Mouse (Mus musculus) hindbrain, embryonic 16.5 days (tissue): ENCODE measurements around the gene Flrt3. TPM values are rescaled to one million over a fixed set of nuclear protein-coding genes. Genes with fewer than 3 reads are reported as not detected.

ENCODE experiments used
- ATAC-seq: fragments of 200-750 bp; cut with Nextera tagmentation; 2 replicates; pipeline ENCODE4 v1.8.0; 2017; ENCODE audit warnings: moderate TSS enrichment, moderate library complexity
- H3K27ac ChIP-seq: fragments of 300-500 bp; sonication (generic); 2 replicates; pipeline ENCODE4 v1.5.1; 2014; ENCODE audit warnings: low read depth, mild to moderate bottlenecking, control low read depth, low read length, moderate library complexity
- H3K27me3 ChIP-seq: fragments of 300-500 bp; sonication (generic); replicated peaks from 2 replicates; pipeline ENCODE4 v1.6.1; 2014; ENCODE audit warnings: low read length; ENCODE audit not compliant: control insufficient read depth, insufficient read depth
- H3K36me3 ChIP-seq: fragments of 300-500 bp; sonication (generic); 2 replicates; pipeline ENCODE4 v1.6.1; 2014; ENCODE audit warnings: mild to moderate bottlenecking, low read length, moderate library complexity, mixed read lengths; ENCODE audit not compliant: control insufficient read depth, insufficient read depth
- H3K4me1 ChIP-seq: fragments of 300-500 bp; sonication (generic); 2 replicates; pipeline ENCODE4 v1.6.1; 2014; ENCODE audit warnings: low read depth, low read length; ENCODE audit not compliant: control insufficient read depth, insufficient read depth
- H3K4me2 ChIP-seq: fragments of 300-500 bp; sonication (generic); 2 replicates; pipeline ENCODE4 v1.6.1; 2014; ENCODE audit warnings: mild to moderate bottlenecking, low read length, control low read depth, moderate library complexity
- H3K4me3 ChIP-seq: fragments of 300-500 bp; sonication (generic); 2 replicates; pipeline ENCODE4 v1.5.1; 2014; ENCODE audit warnings: mild to moderate bottlenecking, low read length, control low read depth, moderate library complexity
- H3K9ac ChIP-seq: fragments of 300-500 bp; sonication (generic); 2 replicates; pipeline ENCODE4 v1.6.1; 2014; ENCODE audit warnings: low read depth, mild to moderate bottlenecking, control low read depth, low read length, moderate library complexity
- H3K9me3 ChIP-seq: fragments of 300-500 bp; sonication (generic); 2 replicates; pipeline ENCODE4 v1.6.1; 2014; ENCODE audit warnings: mild to moderate bottlenecking, low read length, moderate library complexity; ENCODE audit not compliant: control insufficient read depth
- WGBS: fragments of 180-500 bp; shearing (Covaris S2); extraction: QIAGEN DNeasy Blood & Tissue Kit; methylation state at CpG from one replicate; pipeline ENCODE4 v1.1.7; 2014; 5-methylcytosine and 5-hydroxymethylcytosine counted together
- polyA plus RNA-seq: library from polyadenylated mRNA; unstranded; fragments of >200 nt; fragmentation: Nextera tagmentation; extraction: Ambion mirVana; gene quantifications from 2 replicates; pipeline ENCODE4 v1.2.1, GENCODE M21; 2015

Gene Flrt3
- polyA plus RNA-seq = 31.6 and 36.3 TPM in 2 replicates

DNA sequence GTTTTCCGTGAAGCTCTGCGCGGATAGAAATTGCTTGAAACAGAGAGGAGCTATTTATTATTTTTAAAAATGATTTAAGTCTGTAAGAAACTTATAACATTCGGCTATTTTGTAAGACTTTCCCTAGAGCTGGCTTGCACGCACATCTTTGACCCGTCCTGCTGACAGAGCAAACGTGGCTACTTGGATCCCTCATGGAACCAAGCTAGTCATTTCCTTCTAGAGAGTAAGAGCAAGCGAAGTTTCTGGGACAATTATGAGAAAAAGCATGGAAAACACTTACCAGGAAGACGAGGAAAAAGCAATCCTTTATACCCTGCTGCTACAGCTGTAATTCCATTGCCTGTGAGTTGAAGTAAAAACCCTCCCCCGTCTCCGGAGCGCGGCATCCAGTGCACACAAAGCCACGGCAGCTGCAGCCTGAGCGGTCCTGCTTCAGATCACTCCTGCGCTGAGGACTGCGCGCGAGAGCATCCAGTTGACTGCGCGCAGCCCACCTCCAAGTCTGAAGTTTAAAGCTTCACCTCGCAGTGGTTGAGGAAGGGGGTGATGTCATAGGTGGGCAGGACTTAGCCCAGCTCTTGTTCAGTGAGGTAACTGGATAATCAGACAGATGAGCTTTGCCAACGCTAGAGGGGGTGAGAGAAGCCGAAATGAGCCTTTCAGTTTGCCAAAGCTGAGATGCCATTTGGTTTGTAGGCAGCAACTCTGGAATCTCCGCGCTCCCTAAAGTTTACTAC, at the start of gene Flrt3:
Gene Flrt3, minus strand, starts transcription at position 507 of the 740 bp plus-strand sequence.
- peak; percentile 99 for ATAC-seq
- H3K9ac ChIP-seq = peak within 1 kb of the TSS; percentile 74
- H3K27ac ChIP-seq = peak within 1 kb of the TSS; percentile 82
- H3K4me2 ChIP-seq = peak within 1 kb of the TSS; percentile 65
- H3K4me3 ChIP-seq = peak within 1 kb of the TSS; percentile 49
- H3K27me3 ChIP-seq = no peaks in the 10 kb centered on the region
- peaks cover 3% of the 10 kb centered on the region for H3K4me1 ChIP-seq
- H3K9me3 ChIP-seq = no peaks in the 10 kb centered on the region
- H3K36me3 ChIP-seq = no peaks in the 10 kb centered on the region
- WGBS = under 1% methylated on average over 26 of the region's 26 CpGs

DNA sequence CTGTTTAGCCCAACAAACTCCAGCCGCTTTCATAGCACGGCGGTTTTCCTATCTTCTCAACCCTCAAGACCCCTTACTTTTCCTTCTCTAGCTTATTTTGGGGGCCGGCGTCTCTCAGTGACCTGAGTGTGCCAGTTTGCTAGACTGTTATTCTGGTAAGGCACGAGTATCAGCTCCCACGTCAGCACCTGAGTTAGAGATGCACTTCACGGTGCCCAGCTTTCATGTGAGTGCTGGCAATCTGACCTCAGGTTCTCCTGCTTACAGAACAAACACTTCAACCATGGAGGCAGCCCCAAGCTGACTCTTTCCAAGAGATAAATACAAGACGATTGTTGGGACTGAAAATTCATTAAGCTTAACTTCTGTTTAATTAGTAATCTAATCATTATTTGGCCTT, 46.1 kb upstream of the Flrt3 start:
- H3K36me3 ChIP-seq = no peaks in the 10 kb centered on the region
- no peaks in the 10 kb centered on the region for H3K4me1 ChIP-seq
- no peak overlapping the region for H3K27ac ChIP-seq
- WGBS = 86% methylated on average over 9 of the region's 9 CpGs
- no peak overlapping the region for H3K4me3 ChIP-seq
- H3K27me3 ChIP-seq = no peaks in the 10 kb centered on the region
- no peak overlapping the region for H3K4me2 ChIP-seq
- no peaks in the 10 kb centered on the region for H3K9me3 ChIP-seq
- no peak for ATAC-seq
- no peak overlapping the region for H3K9ac ChIP-seq

DNA sequence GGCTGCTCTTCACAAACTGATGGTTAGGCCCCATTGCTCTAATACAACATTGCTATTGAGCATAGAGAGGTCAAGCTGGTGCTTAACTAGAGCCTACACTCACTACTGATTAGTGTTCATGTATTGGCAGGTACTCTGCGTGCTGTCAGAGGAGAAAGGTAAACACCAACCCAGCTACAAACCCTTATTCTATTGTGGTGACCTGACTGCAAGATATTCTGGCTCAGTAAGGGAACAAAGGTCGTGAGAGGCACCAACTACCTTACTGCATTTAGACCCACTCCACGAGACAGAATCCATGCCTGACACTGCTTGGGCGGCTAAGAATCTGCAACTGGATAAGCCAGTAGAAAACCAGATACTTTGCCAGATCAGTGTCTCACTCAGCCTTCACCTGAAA, 44.6 kb upstream of the Flrt3 start:
- 87% methylated on average over 4 of the region's 4 CpGs for WGBS
- Histone ChIP-seq H3K27me3 (no peaks in the 10 kb centered on the region), H3K9me3 (no peaks in the 10 kb centered on the region), H3K4me3 (no peak overlapping the region), H3K4me1 (no peaks in the 10 kb centered on the region), H3K4me2 (no peak overlapping the region), H3K9ac (no peak overlapping the region), H3K27ac (no peak overlapping the region), H3K36me3 (no peaks in the 10 kb centered on the region)
- no peak for ATAC-seq

DNA sequence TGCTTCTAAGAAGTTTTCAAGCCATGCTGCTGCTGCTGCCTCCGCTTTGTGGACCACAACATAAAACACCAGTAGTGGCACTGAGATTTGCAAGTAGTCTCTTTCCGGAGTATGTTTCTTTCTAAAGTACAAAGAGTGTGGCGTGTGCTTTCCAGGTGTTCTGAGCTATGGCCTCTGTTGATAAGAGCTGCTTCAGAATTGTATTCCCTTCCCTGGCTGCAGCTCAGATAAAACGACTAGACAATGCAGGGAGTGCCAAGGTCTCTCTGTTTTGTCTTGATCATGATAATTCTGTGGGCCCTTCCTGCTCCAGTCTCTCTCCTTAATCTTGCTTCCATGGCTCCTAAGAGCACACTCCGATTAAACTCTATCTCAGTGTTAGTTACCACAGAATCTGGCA, 36.3 kb upstream of the Flrt3 start:
- 88% methylated on average over 5 of the region's 5 CpGs for WGBS

DNA sequence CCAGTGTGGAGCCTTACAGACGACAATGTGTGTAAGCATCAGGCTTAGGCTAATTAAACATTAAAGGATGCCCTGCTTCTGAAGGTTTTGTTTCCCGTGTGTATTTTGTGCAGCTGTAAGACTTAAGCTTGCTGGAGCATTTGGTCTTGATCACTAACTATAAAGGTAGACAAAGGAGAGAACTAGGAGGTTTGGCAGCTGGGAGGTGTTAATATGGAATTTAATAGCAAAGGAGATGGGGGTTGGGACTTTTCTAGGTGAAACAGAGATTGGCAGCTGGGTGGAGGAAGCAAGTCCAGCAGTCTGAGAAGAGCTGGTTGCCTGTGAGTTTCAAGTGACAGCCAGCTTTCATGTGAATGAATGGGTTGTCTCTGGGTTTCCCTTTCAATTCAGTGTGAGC, 34.0 kb upstream of the Flrt3 start:
- 0 out of 2 replicates have a peak, but pooled peaks have one; percentile 11 for ATAC-seq
- H3K4me3 ChIP-seq = no peak overlapping the region

More for the DNA sequence above, 36.3 kb upstream of the Flrt3 start:
- Histone ChIP-seq H3K9me3 (no peaks in the 10 kb centered on the region), H3K9ac (no peak overlapping the region), H3K4me3 (no peak overlapping the region), H3K4me1 (peaks cover 5% of the 10 kb centered on the region), H3K27me3 (no peaks in the 10 kb centered on the region), H3K4me2 (no peak overlapping the region), H3K36me3 (no peaks in the 10 kb centered on the region), H3K27ac (no peak overlapping the region)
- ATAC-seq = no peak

DNA sequence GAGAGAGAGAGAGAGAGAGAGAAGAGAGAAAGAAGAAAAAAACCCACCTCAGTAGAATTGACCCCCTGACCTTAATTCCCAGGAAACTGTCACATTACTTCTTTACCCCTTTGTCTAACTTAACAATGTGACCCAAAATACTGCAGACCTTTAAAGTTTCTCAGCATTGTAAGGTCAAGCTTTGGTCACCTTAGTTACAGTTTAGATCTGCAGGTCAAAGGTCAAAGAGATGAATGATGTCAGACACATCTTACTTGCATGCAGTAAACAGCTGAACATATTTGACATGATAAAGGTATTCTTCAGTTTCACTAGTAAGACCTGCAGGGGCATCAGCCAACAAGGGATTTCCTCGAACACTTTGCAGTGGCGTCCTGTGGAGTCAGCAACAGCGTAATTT, 32.9 kb upstream of the Flrt3 start:
- no peak for ATAC-seq
- H3K4me3 ChIP-seq = no peak overlapping the region
- peaks cover 5% of the 10 kb centered on the region for H3K4me1 ChIP-seq
- no peak overlapping the region for H3K4me2 ChIP-seq
- H3K27me3 ChIP-seq = no peaks in the 10 kb centered on the region
- WGBS = 6% methylated on average over 3 of the region's 3 CpGs
- H3K9ac ChIP-seq = no peak overlapping the region
- no peak overlapping the region for H3K27ac ChIP-seq
- no peaks in the 10 kb centered on the region for H3K36me3 ChIP-seq
- no peaks in the 10 kb centered on the region for H3K9me3 ChIP-seq

More for the DNA sequence above, 34.0 kb upstream of the Flrt3 start:
- Histone ChIP-seq H3K27ac (no peak overlapping the region), H3K36me3 (no peaks in the 10 kb centered on the region), H3K9me3 (no peaks in the 10 kb centered on the region), H3K9ac (no peak overlapping the region), H3K27me3 (no peaks in the 10 kb centered on the region), H3K4me1 (peaks cover 5% of the 10 kb centered on the region), H3K4me2 (no peak overlapping the region)
- WGBS = 12% methylated on average over 2 of the region's 2 CpGs

DNA sequence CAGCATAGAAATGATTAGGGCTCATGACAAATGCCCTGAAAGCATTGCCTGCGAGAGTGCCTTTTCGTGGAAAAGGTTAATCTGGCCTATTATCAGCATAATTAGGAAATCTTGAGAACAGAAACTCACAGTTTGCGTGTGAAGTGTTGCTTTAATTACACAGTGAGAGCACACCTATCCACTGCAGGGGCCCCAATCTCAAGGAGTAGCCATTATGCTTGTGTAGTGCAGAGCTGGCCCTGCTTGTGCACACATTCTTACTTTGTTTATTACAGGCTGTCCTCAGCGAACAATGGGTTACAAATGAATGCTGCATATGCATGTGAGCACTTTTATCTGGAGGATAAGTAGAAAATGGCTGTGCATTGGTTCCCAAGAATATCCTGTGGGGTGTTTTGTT, 32.1 kb upstream of the Flrt3 start:
- Histone ChIP-seq H3K4me3 (no peak overlapping the region), H3K4me1 (peaks cover 5% of the 10 kb centered on the region), H3K9me3 (no peaks in the 10 kb centered on the region), H3K27ac (no peak overlapping the region), H3K36me3 (no peaks in the 10 kb centered on the region), H3K27me3 (no peaks in the 10 kb centered on the region), H3K4me2 (no peak overlapping the region), H3K9ac (no peak overlapping the region)
- ATAC-seq = no peak
- WGBS = 51% methylated on average over 4 of the region's 4 CpGs

DNA sequence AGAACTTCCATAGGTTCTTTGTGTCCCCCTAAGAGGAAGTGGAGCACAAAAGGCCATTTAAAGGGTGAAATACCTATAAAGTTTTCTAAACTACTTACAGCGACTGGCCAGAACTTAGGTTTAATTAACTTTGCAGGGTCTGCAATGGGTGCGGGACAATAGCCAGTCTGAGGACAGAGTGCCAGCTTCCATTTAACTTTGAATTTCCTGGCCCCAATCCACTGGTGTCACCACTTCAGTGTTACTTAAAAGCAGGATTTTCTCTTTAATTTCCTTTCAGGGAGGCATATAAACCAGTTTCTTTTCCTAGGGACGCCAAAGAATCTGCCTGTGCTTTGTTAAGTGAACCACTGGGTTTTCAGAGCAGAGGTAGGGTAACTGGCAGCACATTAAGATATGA, 27.3 kb upstream of the Flrt3 start:
- no peaks in the 10 kb centered on the region for H3K36me3 ChIP-seq
- no peaks in the 10 kb centered on the region for H3K4me1 ChIP-seq
- no peak overlapping the region for H3K4me2 ChIP-seq
- no peaks in the 10 kb centered on the region for H3K27me3 ChIP-seq
- ATAC-seq = no peak
- H3K9me3 ChIP-seq = no peaks in the 10 kb centered on the region
- WGBS = 21% methylated on average over 3 of the region's 3 CpGs
- H3K4me3 ChIP-seq = no peak overlapping the region
- H3K27ac ChIP-seq = no peak overlapping the region
- H3K9ac ChIP-seq = no peak overlapping the region

DNA sequence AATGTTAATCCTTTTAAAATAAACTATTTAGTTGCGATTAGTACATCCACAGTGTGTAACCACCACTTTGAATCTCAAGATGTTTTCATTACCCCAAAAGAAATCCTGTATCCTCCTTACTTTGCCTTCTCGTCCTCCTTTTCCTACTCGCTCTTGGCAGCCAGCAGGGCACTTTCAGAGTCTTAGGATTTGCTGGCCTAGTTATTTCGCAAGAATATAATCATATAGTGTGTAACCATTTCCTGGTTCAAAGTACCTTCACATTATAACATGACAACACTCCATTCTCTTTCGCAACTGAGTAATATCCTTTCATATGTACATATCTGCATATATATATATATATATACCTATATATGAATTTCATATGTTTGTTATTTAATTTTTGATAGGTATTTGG, 22.6 kb upstream of the Flrt3 start:
- no peak for ATAC-seq
- no peak overlapping the region for H3K27ac ChIP-seq
- H3K4me2 ChIP-seq = no peak overlapping the region
- no peak overlapping the region for H3K4me3 ChIP-seq
- no peak overlapping the region for H3K9ac ChIP-seq
- H3K9me3 ChIP-seq = no peaks in the 10 kb centered on the region
- no peaks in the 10 kb centered on the region for H3K4me1 ChIP-seq
- H3K36me3 ChIP-seq = no peaks in the 10 kb centered on the region
- H3K27me3 ChIP-seq = no peaks in the 10 kb centered on the region
- WGBS = 92% methylated on average over 5 of the region's 5 CpGs
